Mouse (Mus musculus) embryonic facial prominence, embryonic 15.5 days (tissue): ENCODE results near the gene Stx11. TPM values are rescaled to one million over a fixed set of nuclear protein-coding genes. Genes with fewer than 3 reads are reported as not detected.

ENCODE experiments used
- ATAC-seq: fragments of 200-750 bp; cut with Nextera tagmentation; 2 replicates; pipeline ENCODE4 v1.8.0; 2017; ENCODE audit warnings: low read depth, moderate TSS enrichment; ENCODE audit not compliant: insufficient number of reproducible peaks, low FRiP score, low TSS enrichment
- H3K27ac ChIP-seq: fragments of 300-500 bp; sonication (generic); replicated peaks from 2 replicates; pipeline ENCODE4 v1.5.1; 2015; ENCODE audit warnings: mild to moderate bottlenecking, inconsistent platforms
- H3K27me3 ChIP-seq: fragments of 300-500 bp; sonication (generic); 2 replicates; pipeline ENCODE4 v1.6.1; 2015; ENCODE audit warnings: inconsistent platforms
- H3K36me3 ChIP-seq: fragments of 300-500 bp; sonication (generic); 2 replicates; pipeline ENCODE4 v1.6.1; 2015; ENCODE audit warnings: mild to moderate bottlenecking, inconsistent platforms
- H3K4me1 ChIP-seq: fragments of 300-500 bp; sonication (generic); 2 replicates; pipeline ENCODE4 v1.6.1; 2015; ENCODE audit warnings: inconsistent platforms
- H3K4me2 ChIP-seq: fragments of 300-500 bp; sonication (generic); replicated peaks from 2 replicates; pipeline ENCODE4 v1.6.1; 2015; ENCODE audit warnings: mild to moderate bottlenecking, inconsistent platforms
- H3K4me3 ChIP-seq: fragments of 300-500 bp; sonication (generic); replicated peaks from 2 replicates; pipeline ENCODE4 v1.5.1; 2015; ENCODE audit warnings: mild to moderate bottlenecking, inconsistent platforms
- H3K9ac ChIP-seq: fragments of 300-500 bp; sonication (generic); 2 replicates; pipeline ENCODE4 v1.6.1; 2015; ENCODE audit warnings: inconsistent platforms
- H3K9me3 ChIP-seq: fragments of 300-500 bp; sonication (generic); replicated peaks from 2 replicates; pipeline ENCODE4 v1.6.1; 2016; ENCODE audit warnings: inconsistent platforms
- WGBS: fragments of 180-500 bp; shearing (Covaris S2); methylation state at CpG from one replicate; pipeline ENCODE4 v1.1.7; 2015; 5-methylcytosine and 5-hydroxymethylcytosine counted together
- polyA plus RNA-seq: library from polyadenylated mRNA; unstranded; fragments of >200 nt; fragmentation: Nextera tagmentation; extraction: Ambion mirVana; gene quantifications from 2 replicates; pipeline ENCODE4 v1.2.1, GENCODE M21; 2015

The Stx11 gene
- polyA plus RNA-seq, 1 experiment from 2014 or later, result 6.8 TPM

DNA sequence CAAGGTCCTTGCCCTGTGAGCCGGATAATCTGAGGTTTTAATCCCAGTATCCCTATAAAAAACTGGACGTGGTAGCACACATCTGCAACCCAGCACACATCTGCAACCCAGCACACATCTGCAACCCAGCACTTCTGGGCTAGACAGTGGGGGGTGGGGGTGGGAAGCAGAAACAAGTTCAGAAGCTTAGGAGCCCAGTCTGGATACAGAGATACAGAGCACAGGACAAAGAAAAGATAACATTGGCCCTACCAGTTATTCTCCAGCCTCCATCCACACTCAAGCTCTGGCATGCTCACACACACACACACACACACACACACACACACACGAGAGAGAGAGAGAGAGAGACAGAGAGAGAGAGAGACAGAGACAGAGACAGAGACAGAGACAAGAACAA, 19.4 kb upstream of the Stx11 start:
- 46% methylated on average over 3 of the region's 3 CpGs for WGBS
- Histone ChIP-seq H3K36me3 (no peaks in the 10 kb centered on the region), H3K4me1 (no peaks in the 10 kb centered on the region), H3K4me2 (no peak overlapping the region), H3K27ac (no peak overlapping the region), H3K9ac (no peak overlapping the region), H3K27me3 (no peaks in the 10 kb centered on the region), H3K4me3 (no peak overlapping the region), H3K9me3 (no peaks in the 10 kb centered on the region)
- no peak for ATAC-seq

GRCm38 (mm10) chr10:12981071-12981470, 17.0 kb upstream of the Stx11 start:
- Histone ChIP-seq H3K27me3 (no peaks in the 10 kb centered on the region), H3K9me3 (no peaks in the 10 kb centered on the region), H3K9ac (no peak overlapping the region), H3K4me1 (no peaks in the 10 kb centered on the region), H3K4me2 (no peak overlapping the region), H3K27ac (no peak overlapping the region), H3K4me3 (no peak overlapping the region), H3K36me3 (no peaks in the 10 kb centered on the region)
- ATAC-seq, result no peak
- 63% methylated on average over 7 of the region's 7 CpGs for WGBS

DNA sequence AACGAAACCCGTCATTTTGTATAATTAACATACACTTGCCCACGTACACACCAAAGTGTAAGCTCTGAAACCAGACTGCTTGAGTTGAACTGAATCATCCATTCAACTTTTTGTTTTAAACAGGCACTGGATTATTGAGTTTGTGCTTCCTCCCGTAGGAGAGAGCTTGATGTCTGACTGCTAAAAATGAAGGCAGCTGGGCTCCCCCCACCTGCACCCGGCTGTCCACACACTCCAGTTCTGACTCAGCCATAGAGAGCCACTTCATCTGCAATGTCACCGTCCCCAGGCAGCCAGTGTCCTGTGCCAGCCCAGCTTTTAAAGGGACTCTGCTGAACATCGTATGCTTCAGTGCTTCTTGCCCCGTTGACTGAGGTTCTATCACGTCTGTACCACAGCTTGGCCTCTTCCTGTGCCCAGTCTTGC, 13.7 kb upstream of the Stx11 start:
- WGBS, result 76% methylated on average over 9 of the region's 9 CpGs
- H3K4me1 ChIP-seq, result no peaks in the 10 kb centered on the region
- no peak overlapping the region for H3K27ac ChIP-seq
- no peak overlapping the region for H3K9ac ChIP-seq
- H3K4me3 ChIP-seq, result no peak overlapping the region
- no peak overlapping the region for H3K4me2 ChIP-seq
- H3K9me3 ChIP-seq, result no peaks in the 10 kb centered on the region
- H3K36me3 ChIP-seq, result no peaks in the 10 kb centered on the region
- H3K27me3 ChIP-seq, result no peaks in the 10 kb centered on the region
- no peak for ATAC-seq

DNA sequence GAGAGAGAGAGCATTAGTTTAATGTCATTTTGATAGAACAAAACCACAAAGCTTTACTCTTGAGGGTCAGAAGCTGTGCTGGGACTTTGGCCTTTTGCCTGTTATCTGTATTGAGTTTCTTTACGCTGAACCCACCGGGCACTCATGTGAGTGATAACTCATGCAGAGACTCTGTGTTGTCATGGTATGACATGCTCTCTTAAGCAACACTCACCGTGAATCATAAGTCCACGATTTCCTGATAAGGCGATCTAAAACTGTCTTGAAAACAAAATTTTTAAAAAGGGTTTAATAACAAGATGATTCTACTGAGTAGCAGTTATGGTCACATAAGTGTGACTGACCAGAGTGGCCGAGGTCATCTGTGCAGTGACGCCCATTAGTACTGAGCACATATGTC, 12.5 kb upstream of the Stx11 start:
- Histone ChIP-seq H3K4me2 (no peak overlapping the region), H3K4me3 (no peak overlapping the region), H3K27ac (no peak overlapping the region), H3K36me3 (no peaks in the 10 kb centered on the region), H3K27me3 (no peaks in the 10 kb centered on the region), H3K4me1 (no peaks in the 10 kb centered on the region), H3K9ac (no peak overlapping the region), H3K9me3 (no peaks in the 10 kb centered on the region)
- ATAC-seq, result no peak
- WGBS, result 82% methylated on average over 7 of the region's 7 CpGs

GRCm38 (mm10) chr10:12975957-12976356, 11.9 kb upstream of the Stx11 start:
- WGBS, result 91% methylated on average over 7 of the region's 7 CpGs
- ATAC-seq, result no peak
- no peak overlapping the region for H3K9ac ChIP-seq

DNA sequence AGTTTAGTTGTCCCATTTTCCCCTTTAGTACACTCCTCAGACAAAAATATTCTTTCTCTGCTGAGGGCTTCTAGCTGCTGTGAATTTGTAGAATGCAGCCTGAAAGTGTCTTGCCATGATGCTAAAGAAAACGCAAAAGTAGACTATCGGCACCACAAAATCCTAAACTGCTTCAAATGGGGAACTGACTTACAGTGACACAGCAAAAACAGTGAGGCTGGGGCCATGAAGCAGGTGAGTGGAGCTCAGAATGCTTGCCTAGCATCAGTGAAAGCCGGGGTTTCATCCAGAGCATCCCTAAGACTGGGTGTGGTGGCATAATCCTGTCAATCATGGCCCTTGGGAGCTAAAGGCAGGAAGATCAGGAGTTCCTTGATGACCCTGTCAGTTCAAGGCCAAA, 11.4 kb upstream of the Stx11 start:
- no peaks in the 10 kb centered on the region for H3K36me3 ChIP-seq
- no peak overlapping the region for H3K4me2 ChIP-seq
- 80% methylated on average over 3 of the region's 3 CpGs for WGBS
- H3K4me1 ChIP-seq, result no peaks in the 10 kb centered on the region
- H3K4me3 ChIP-seq, result no peak overlapping the region
- no peaks in the 10 kb centered on the region for H3K27me3 ChIP-seq
- no peak overlapping the region for H3K9ac ChIP-seq
- H3K9me3 ChIP-seq, result no peaks in the 10 kb centered on the region
- ATAC-seq, result no peak
- no peak overlapping the region for H3K27ac ChIP-seq

More at GRCm38 (mm10) chr10:12975957-12976356, 11.9 kb upstream of the Stx11 start:
- Histone ChIP-seq H3K9me3 (no peaks in the 10 kb centered on the region), H3K4me3 (no peak overlapping the region), H3K4me2 (no peak overlapping the region), H3K27me3 (no peaks in the 10 kb centered on the region), H3K4me1 (no peaks in the 10 kb centered on the region), H3K36me3 (no peaks in the 10 kb centered on the region), H3K27ac (no peak overlapping the region)

DNA sequence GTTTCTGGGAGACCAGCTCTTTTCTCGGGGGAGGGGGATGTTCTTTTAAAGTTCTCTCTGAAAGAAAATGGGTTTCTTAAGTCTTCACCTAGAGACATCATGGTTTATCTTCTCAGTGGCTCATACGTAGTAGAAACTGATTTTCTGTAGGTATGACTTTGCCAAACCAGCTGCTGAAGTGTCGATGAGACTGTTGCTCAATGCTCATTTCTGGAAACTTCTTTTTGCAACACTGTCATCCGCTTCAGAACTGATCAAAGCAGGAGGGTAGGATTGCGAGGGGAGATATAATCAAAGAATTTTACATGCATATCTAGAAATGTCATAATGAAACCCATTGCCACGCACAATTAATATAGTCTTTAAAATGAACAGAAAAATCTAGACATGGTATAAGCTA, 10.5 kb upstream of the Stx11 start:
- WGBS, result 82% methylated on average over 6 of the region's 6 CpGs
- H3K4me3 ChIP-seq, result no peak overlapping the region
- no peaks in the 10 kb centered on the region for H3K27me3 ChIP-seq
- H3K9me3 ChIP-seq, result no peaks in the 10 kb centered on the region
- no peaks in the 10 kb centered on the region for H3K36me3 ChIP-seq
- no peak overlapping the region for H3K9ac ChIP-seq
- ATAC-seq, result no peak
- no peak overlapping the region for H3K4me2 ChIP-seq
- no peaks in the 10 kb centered on the region for H3K4me1 ChIP-seq
- no peak overlapping the region for H3K27ac ChIP-seq

GRCm38 (mm10) chr10:12965669-12966180, 1.6 kb upstream of the Stx11 start:
- H3K36me3 ChIP-seq, result no peaks in the 10 kb centered on the region
- H3K9ac ChIP-seq, result no peak overlapping the region
- no peak overlapping the region for H3K27ac ChIP-seq
- 69% methylated on average over 5 of the region's 5 CpGs for WGBS
- H3K4me2 ChIP-seq, result no peak overlapping the region
- H3K4me3 ChIP-seq, result no peak overlapping the region
- ATAC-seq, result no peak
- H3K27me3 ChIP-seq, result no peaks in the 10 kb centered on the region
- H3K4me1 ChIP-seq, result no peaks in the 10 kb centered on the region
- H3K9me3 ChIP-seq, result no peaks in the 10 kb centered on the region

- peak; percentile 46; the same call in 1 of the 2 replicates for ATAC-seq
- 6% methylated on average over 29 of the region's 29 CpGs for WGBS
- H3K36me3 ChIP-seq, result no peaks in the 10 kb centered on the region
These were observed 543 bp downstream of the Stx11 start for GRCm38 (mm10) chr10:12963362-12964147.

GRCm38 (mm10) chr10:12962238-12962637, 1.9 kb downstream of the Stx11 start:
- ATAC-seq, result no peak
- Histone ChIP-seq H3K4me2 (no peak overlapping the region), H3K27me3 (no peaks in the 10 kb centered on the region), H3K27ac (no peak overlapping the region), H3K9me3 (no peaks in the 10 kb centered on the region), H3K36me3 (no peaks in the 10 kb centered on the region), H3K4me3 (no peak overlapping the region), H3K4me1 (no peaks in the 10 kb centered on the region), H3K9ac (no peak overlapping the region)

More at GRCm38 (mm10) chr10:12963362-12964147, 543 bp downstream of the Stx11 start:
- H3K27ac ChIP-seq, result no peak overlapping the region
- H3K9ac ChIP-seq, result peak overlapping the region; percentile 48
- no peaks in the 10 kb centered on the region for H3K27me3 ChIP-seq
- peak overlapping the region; percentile 87 for H3K4me2 ChIP-seq
- no peaks in the 10 kb centered on the region for H3K9me3 ChIP-seq
- H3K4me3 ChIP-seq, result peak overlapping the region; percentile 72
- no peaks in the 10 kb centered on the region for H3K4me1 ChIP-seq

DNA sequence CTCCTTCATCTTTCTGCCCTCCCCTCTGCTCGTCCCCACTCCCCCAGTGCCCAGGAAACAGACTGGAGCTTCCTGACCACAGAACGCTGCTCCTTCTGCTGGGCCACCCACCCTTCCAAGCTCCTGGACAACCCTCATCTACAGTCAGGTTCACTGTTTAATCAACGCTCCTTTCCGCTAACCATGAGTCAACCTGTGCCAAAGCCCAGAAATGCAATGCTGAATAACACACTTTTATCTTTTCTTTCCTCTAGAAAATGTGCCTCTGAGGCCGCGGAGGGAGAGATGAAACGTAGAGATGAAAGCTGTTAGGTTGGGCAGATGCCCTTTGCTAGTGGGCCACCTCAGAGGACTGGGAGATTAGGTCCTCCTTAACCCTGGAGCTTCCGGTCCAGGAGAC, 2.6 kb downstream of the Stx11 start:
- no peak overlapping the region for H3K4me3 ChIP-seq
- no peaks in the 10 kb centered on the region for H3K36me3 ChIP-seq
- H3K4me2 ChIP-seq, result no peak overlapping the region
- H3K27ac ChIP-seq, result no peak overlapping the region
- no peaks in the 10 kb centered on the region for H3K4me1 ChIP-seq
- WGBS, result 87% methylated on average over 8 of the region's 8 CpGs
- no peaks in the 10 kb centered on the region for H3K9me3 ChIP-seq
- no peak for ATAC-seq
- no peak overlapping the region for H3K9ac ChIP-seq
- H3K27me3 ChIP-seq, result no peaks in the 10 kb centered on the region

DNA sequence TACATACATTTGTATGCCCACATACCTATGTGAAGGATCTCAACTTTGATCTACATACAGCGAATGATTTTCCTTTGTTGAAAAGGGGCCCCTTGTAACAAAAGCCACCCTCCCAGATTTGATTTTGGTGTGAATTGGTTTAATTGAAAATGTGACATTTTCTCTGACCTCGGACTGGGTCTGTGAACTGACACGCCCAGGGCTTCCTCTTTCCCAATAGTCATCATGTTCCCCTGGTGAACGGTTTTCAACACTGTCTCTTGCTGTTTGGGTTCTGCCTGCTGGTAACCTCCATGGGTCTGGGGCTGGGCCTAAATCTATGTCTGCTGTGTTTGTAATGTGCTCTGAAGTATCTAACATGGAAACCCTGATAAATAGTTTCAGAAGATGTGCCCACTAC, 6.8 kb downstream of the Stx11 start:
- WGBS, result 71% methylated on average over 4 of the region's 4 CpGs
- H3K4me1 ChIP-seq, result no peaks in the 10 kb centered on the region
- no peaks in the 10 kb centered on the region for H3K9me3 ChIP-seq
- H3K27me3 ChIP-seq, result no peaks in the 10 kb centered on the region
- no peak overlapping the region for H3K27ac ChIP-seq
- no peaks in the 10 kb centered on the region for H3K36me3 ChIP-seq
- no peak overlapping the region for H3K4me3 ChIP-seq
- no peak for ATAC-seq
- no peak overlapping the region for H3K4me2 ChIP-seq
- no peak overlapping the region for H3K9ac ChIP-seq
